Mouse (Mus musculus) midbrain, postnatal 0 days (tissue): ENCODE measurements around the gene Xpc. TPM values are rescaled to one million over a fixed set of nuclear protein-coding genes. Genes with fewer than 3 reads are reported as not detected.

Experiments used
- ATAC-seq: fragments of 200-750 bp; cut with Nextera tagmentation; 2 replicates; pipeline ENCODE4 v1.8.0; 2017; ENCODE audit warnings: moderate number of reproducible peaks, mild to moderate bottlenecking, moderate TSS enrichment, moderate library complexity; ENCODE audit not compliant: low FRiP score
- DNase-seq: peaks from one replicate; pipeline ENCODE4 v3.0.0-alpha.2; 2015; ENCODE audit warnings: low spot score
- H3K27ac ChIP-seq: fragments of 300-500 bp; sonication (generic); 2 replicates; pipeline ENCODE4 v1.5.1; 2014; ENCODE audit warnings: low read depth, mild to moderate bottlenecking, low read length, mixed read lengths
- H3K27me3 ChIP-seq: fragments of 300-500 bp; sonication (generic); 2 replicates; pipeline ENCODE4 v1.6.1; 2014; ENCODE audit warnings: low read length, control low read depth, mixed read lengths; ENCODE audit not compliant: insufficient read depth
- H3K36me3 ChIP-seq: fragments of 300-500 bp; sonication (generic); 2 replicates; pipeline ENCODE4 v1.6.1; 2014; ENCODE audit warnings: low read length, control low read depth, mixed read lengths; ENCODE audit not compliant: insufficient read depth
- H3K4me1 ChIP-seq: fragments of 300-500 bp; sonication (generic); 2 replicates; pipeline ENCODE4 v1.6.1; 2014; ENCODE audit warnings: mild to moderate bottlenecking, control low read depth, antibody characterized with exemption, low read length, mixed read lengths; ENCODE audit not compliant: insufficient read depth
- H3K4me2 ChIP-seq: fragments of 300-500 bp; sonication (generic); 2 replicates; pipeline ENCODE4 v1.6.1; 2014; ENCODE audit warnings: low read depth, mild to moderate bottlenecking, low read length, mixed read lengths; ENCODE audit not compliant: poor library complexity, severe bottlenecking
- H3K4me3 ChIP-seq: fragments of 300-500 bp; sonication (generic); 2 replicates; pipeline ENCODE4 v1.5.1; 2014; ENCODE audit warnings: low read depth, mild to moderate bottlenecking, low read length, moderate library complexity
- H3K9ac ChIP-seq: fragments of 300-500 bp; sonication (generic); replicated peaks from 2 replicates; pipeline ENCODE4 v1.6.1; 2014; ENCODE audit warnings: mild to moderate bottlenecking, low read length, moderate library complexity, mixed read lengths; ENCODE audit not compliant: poor library complexity, severe bottlenecking
- H3K9me3 ChIP-seq: fragments of 300-500 bp; sonication (generic); 2 replicates; pipeline ENCODE4 v1.6.1; 2016; ENCODE audit warnings: low read length, control low read depth
- CTCF ChIP-seq: IDR thresholded peaks from 2 replicates; pipeline ENCODE4 v1.5.1; 2016; ENCODE audit warnings: antibody characterized with exemption, mild to moderate bottlenecking
- WGBS: fragments of 180-500 bp; shearing (Covaris S2); extraction: QIAGEN DNeasy Blood & Tissue Kit; methylation state at CpG from one replicate; pipeline ENCODE4 v1.1.7; 2014; 5-methylcytosine and 5-hydroxymethylcytosine counted together
- polyA plus RNA-seq: library from polyadenylated mRNA; unstranded; fragments of >200 nt; fragmentation: Nextera tagmentation; extraction: Ambion mirVana; gene quantifications from 2 replicates; pipeline ENCODE4 v1.2.1, GENCODE M21; 2015
- total RNA-seq: library from RNA; depleted of rRNA; stranded (reverse); fragments of >200 nt; gene quantifications from 2 replicates; pipeline ENCODE4 v1.2.3, GENCODE M21; 2014

Gene Xpc
- total and polyA plus RNA-seq, 2 experiments from 2014 or later, result 12.3 to 14.3 TPM

GRCm38 (mm10) chr6:91467106-91467505, 48.6 kb downstream of the Xpc start:
- DNase-seq, result no peak
- Histone ChIP-seq H3K27me3 (no peaks in the 10 kb centered on the region), H3K9ac (no peak overlapping the region), H3K4me3 (no peak overlapping the region), H3K36me3 (peaks cover 48% of the 10 kb centered on the region), H3K27ac (no peak overlapping the region), H3K9me3 (no peaks in the 10 kb centered on the region), H3K4me2 (no peak overlapping the region), H3K4me1 (peaks cover 3% of the 10 kb centered on the region; the same call in 1 of the 2 replicates)
- 88% methylated on average over 1 of the region's 1 CpGs for WGBS
- ATAC-seq, result no peak
- no peak for TF ChIP-seq CTCF

- Histone ChIP-seq H3K4me3 (no peak overlapping the region), H3K9ac (no peak overlapping the region), H3K4me1 (no peaks in the 10 kb centered on the region), H3K27ac (no peak overlapping the region), H3K4me2 (no peak overlapping the region), H3K9me3 (no peaks in the 10 kb centered on the region), H3K36me3 (peaks cover 48% of the 10 kb centered on the region), H3K27me3 (no peaks in the 10 kb centered on the region)
- DNase-seq, result no peak
- 94% methylated on average over 2 of the region's 2 CpGs for WGBS
- TF ChIP-seq CTCF, result no peak
- no peak for ATAC-seq
Measured at GRCm38 (mm10) chr6:91465756-91466155, 49.9 kb downstream of the Xpc start.

GRCm38 (mm10) chr6:91459471-91459870, 56.2 kb downstream of the Xpc start:
- DNase-seq (no peak), ATAC-seq (no peak)
- Histone ChIP-seq H3K4me1 (no peaks in the 10 kb centered on the region), H3K4me3 (no peak overlapping the region), H3K4me2 (no peak overlapping the region), H3K27me3 (no peaks in the 10 kb centered on the region), H3K36me3 (0 out of 2 replicates have a peak, but pooled peaks cover 15% of the 10 kb centered on the region), H3K9ac (no peak overlapping the region), H3K9me3 (no peaks in the 10 kb centered on the region), H3K27ac (no peak overlapping the region)
- TF ChIP-seq CTCF, result peak; percentile 6; the same call in 1 of the 2 replicates
- WGBS, result 97% methylated on average over 1 of the region's 1 CpGs

GRCm38 (mm10) chr6:91454546-91454945, 61.1 kb downstream of the Xpc start:
- no peaks in the 10 kb centered on the region for H3K27me3 ChIP-seq
- no peak for TF ChIP-seq CTCF
- no peak overlapping the region for H3K27ac ChIP-seq
- no peaks in the 10 kb centered on the region for H3K4me1 ChIP-seq
- WGBS, result 68% methylated on average over 5 of the region's 5 CpGs
- ATAC-seq (no peak), DNase-seq (no peak)
- H3K4me3 ChIP-seq, result no peak overlapping the region
- no peak overlapping the region for H3K9ac ChIP-seq
- no peak overlapping the region for H3K4me2 ChIP-seq
- H3K9me3 ChIP-seq, result no peaks in the 10 kb centered on the region
- H3K36me3 ChIP-seq, result no peaks in the 10 kb centered on the region

- Histone ChIP-seq H3K27me3 (no peaks in the 10 kb centered on the region), H3K36me3 (no peaks in the 10 kb centered on the region), H3K9ac (no peak overlapping the region), H3K9me3 (no peaks in the 10 kb centered on the region), H3K4me2 (no peak overlapping the region), H3K4me1 (no peaks in the 10 kb centered on the region), H3K27ac (no peak overlapping the region), H3K4me3 (no peak overlapping the region)
- 55% methylated on average over 1 of the region's 1 CpGs for WGBS
- no peak for TF ChIP-seq CTCF
- DNase-seq (no peak), ATAC-seq (no peak)
Measured at GRCm38 (mm10) chr6:91452056-91452455, 63.6 kb downstream of the Xpc start.

- H3K27me3 ChIP-seq, result no peaks in the 10 kb centered on the region
- DNase-seq, result no peak
- no peaks in the 10 kb centered on the region for H3K9me3 ChIP-seq
- TF ChIP-seq CTCF, result no peak
- ATAC-seq, result no peak
- H3K4me3 ChIP-seq, result no peak overlapping the region
- WGBS, result 53% methylated on average over 3 of the region's 3 CpGs
- no peak overlapping the region for H3K4me2 ChIP-seq
- no peaks in the 10 kb centered on the region for H3K36me3 ChIP-seq
- no peak overlapping the region for H3K9ac ChIP-seq
- no peaks in the 10 kb centered on the region for H3K4me1 ChIP-seq
- H3K27ac ChIP-seq, result no peak overlapping the region
Measured at GRCm38 (mm10) chr6:91449472-91450225, 66.0 kb downstream of the Xpc start.
